Mouse (Mus musculus) granulocyte monocyte progenitor cell, adult 5-6 weeks (primary cell): Measurements from ENCODE around the gene Fads2. TPM values are rescaled to one million over a fixed set of nuclear protein-coding genes. Genes with fewer than 3 reads are reported as not detected.

Experiments used
- ATAC-seq: replicated peaks from 2 replicates; pipeline ENCODE4 v1.8.0; 2016; ENCODE audit warnings: mild to moderate bottlenecking, moderate TSS enrichment, inconsistent platforms; ENCODE audit not compliant: poor library complexity, severe bottlenecking
- total RNA-seq, 2 experiments: library from RNA; stranded (forward) in 1 of 2; stranded (reverse) in 1 of 2; fragments of 200-712, 200-1000 nt in 1 of 2; fragments of >200 nt in 1 of 2; fragmentation: Nextera tagmentation in 1 of 2; gene quantifications; 2 replicates each; pipeline ENCODE4 v1.2.3; 2014 to 2017

Gene Fads2
- total RNA-seq, 2 experiments from 2014 or later = 4.8 to 5.4 TPM

- ATAC-seq = peak; percentile 84
These were observed 37.2 kb downstream of the Fads2 start for GRCm38 (mm10) chr19:10064173-10065012.

DNA sequence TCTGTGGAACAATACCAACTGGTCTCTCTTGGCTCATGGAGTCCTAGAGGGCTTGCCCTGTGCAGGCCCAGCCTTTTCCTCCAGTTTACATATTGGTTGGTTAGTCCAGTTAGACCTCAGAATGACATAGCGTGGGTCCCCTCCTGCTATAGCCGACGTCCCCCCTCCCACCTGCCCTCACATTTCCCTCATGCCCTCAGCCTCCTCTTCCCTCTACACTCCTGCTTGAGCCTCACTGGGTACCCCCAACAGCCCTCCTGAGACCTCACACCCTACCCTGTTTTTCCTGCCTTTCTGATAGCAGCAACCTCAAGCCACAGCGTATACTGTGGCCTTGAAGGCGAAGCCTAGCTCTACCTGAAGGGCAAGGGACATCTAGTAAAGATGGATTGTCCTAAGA, 38.7 kb downstream of the Fads2 start:
- ATAC-seq = no peak

GRCm38 (mm10) chr19:10062292-10062691, 39.3 kb downstream of the Fads2 start:
- no peak for ATAC-seq

DNA sequence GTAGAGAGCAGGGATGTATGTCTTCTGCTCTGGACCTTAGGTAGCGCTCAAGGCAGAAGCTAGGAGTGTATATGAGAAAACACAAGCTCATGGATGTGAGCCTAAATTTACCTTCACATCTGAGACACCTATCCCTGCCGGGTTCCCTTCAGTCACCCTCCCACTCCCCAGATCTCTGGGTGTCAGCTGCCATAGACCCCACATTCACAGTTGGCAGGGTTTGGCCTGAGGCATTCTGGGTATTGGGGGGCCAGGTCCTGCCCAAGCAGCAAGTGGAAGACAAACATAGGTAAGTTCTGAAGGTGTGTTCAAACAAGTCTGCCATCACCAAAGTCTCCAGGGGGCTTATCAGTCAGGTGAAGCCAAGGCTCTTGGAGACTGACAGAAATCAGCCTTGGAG, 39.9 kb downstream of the Fads2 start:
- ATAC-seq = no peak

DNA sequence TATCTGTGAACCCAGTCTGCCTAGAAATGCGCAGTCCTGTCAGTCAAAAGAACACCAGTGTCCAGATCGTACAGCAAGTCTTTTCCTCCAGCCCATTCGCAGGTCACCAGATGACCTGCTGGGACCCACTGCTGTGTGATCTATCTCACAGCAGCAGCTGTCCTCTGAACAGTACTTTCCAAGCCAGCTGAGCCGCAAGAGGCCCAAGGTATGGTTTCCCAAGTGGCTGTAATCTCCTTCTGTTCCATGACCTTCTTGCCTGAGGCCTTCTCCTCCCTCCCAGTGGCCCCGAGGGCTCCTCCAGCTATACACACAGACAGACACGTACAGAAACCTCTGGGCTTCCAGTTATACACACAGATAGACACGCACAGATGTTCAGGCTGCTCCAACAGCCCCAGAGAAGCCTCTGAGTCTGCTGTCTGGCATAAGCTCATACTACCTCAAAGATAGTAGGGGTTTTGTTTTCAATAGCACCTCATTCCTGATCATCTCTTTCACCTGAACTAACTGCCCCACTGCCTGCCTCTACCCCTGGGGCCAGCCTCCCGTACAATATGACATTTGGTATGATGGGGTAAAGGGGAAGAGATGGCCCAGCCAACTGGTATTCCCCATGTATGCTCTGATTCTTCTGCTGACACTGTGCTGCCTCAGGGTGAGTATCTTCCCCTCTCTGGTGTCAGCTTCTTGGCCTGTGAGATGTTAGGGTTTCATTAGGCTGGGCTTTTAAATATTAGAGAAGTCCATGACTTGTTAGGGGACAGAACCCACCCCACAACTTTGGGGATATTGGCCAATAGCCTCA, 40.6 kb downstream of the Fads2 start:
- ATAC-seq = no peak

DNA sequence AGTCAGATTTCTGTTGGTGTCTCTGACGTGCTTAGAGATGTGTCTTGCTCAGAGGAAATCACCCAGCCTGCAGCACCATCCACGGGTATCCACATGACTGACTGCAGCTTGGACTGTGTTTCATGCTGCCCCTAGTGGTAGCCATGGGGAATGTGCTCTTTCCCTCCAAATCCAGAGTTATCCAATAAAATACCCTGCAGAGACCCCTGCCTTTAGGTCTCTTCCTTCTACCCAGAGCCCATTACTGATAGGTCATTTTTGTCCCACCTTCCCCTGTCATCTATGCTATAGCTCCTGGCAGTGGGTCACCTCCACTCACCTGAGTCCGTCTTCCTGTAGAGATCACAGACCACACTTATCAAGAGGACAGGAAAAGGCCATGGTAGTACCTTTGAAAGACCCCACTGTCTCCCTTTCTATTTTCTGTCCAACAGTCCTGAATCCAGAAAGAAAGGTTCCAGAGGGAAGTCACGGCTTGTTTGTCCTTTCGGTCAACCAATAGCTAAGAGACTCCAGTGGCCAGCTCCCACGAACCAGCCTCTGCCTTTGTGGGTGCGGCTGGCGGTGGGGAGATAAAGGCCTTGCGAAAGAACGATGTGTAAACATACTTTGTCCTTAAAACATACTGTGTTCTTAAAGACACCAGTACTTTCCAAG, 41.5 kb downstream of the Fads2 start:
- ATAC-seq = peak; percentile 60

- ATAC-seq = no peak
These were observed 42.6 kb downstream of the Fads2 start for GRCm38 (mm10) chr19:10058876-10059427.

DNA sequence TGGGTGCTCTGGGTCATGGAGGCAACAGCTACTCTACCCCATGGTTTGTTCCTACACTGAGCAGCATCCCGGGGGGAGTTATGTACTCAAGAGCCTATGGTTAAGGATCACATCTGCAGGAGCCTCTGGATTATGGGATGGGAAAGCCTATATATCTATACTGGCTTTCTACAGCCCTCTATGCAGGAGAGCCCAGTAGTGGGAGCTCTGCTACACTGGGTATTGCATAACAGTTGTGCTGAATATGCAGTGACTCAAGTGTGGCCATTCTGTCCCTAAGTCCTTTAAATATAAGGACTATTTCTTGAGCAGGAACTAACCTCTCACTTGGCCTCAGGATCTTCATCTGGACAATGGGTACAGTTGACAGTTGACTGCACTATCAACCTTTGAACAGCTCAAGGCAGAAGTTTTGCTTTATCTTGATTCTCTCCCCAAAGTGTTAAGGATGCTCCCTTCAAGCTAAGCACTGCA, 43.2 kb downstream of the Fads2 start:
- ATAC-seq = no peak

GRCm38 (mm10) chr19:10057486-10058351, 43.8 kb downstream of the Fads2 start:
- ATAC-seq = no peak

- ATAC-seq = no peak
These were observed 44.9 kb downstream of the Fads2 start for GRCm38 (mm10) chr19:10056686-10057085.

DNA sequence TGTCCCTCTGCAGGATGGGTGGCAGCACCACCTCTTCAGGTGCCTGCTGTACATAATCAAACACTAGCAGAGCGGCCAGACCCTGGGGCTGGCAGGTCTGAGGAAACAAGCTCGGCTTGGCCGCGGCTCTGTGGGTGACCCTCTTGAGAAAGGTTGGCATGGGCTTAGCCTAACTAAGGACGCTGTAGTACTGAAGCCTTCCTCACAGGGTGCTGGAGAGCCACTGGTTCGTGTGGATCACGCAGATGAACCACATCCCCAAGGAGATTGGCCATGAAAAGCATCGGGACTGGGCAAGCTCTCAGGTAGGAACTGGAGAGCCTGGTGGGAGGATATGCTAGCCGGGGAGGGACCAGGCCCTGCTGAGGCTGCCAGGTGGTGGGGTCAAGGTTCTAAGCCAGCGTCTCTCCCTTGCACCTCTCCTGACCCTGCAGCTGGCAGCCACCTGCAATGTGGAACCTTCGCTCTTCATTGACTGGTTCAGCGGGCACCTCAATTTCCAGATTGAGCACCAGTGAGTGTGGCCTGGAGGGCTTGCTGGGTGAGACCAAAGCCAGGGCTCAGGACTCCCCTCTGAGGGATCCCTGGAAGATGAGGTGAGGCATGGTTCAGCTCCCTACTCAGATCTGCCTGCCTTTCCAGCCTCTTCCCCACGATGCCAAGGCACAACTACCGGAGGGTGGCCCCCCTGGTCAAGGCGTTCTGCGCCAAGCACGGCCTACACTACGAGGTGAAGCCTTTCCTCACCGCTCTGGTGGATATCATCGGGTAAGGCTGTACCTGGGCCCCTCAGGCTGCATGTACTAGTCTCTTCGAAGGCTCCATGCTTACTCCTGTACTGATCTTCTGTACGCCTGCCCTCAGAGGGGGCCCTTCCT, 45.5 kb downstream of the Fads2 start:
- no peak for ATAC-seq

- ATAC-seq = no peak
These were observed 46.3 kb downstream of the Fads2 start for GRCm38 (mm10) chr19:10055261-10055660.

DNA sequence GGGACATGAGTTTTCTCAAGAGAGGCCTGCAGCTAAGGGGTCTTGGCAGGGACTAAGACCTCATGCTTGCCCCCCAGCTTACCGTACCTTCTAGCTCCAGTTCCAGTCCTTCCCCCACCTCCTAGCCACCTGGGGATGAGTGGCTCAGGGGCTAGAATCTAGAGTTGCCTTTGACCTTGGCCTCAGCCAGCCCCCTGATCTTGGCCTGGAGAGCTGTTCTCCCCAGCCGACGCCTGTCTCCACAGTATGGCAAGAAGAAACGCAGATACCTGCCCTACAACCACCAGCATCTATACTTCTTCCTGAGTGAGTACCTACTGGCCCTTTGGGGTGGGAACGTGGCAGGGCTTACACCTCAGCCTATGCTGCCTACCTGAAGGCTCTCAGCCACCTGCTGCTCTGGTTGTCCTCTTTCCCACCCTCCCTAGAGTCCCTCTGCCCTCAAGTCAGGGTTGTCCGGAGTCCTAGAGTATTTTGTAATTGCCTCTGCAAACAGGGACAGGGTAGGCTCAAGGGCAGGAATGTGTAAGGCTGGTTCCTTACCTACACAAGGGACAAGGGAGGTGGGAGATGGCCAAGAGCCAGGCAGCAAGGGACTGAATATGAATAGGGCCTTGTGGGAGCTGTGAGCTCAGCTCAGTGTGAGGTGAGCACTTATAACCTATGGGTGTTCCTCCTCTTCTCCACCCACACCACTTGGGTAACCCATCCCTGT, 47.0 kb downstream of the Fads2 start:
- ATAC-seq = no peak

GRCm38 (mm10) chr19:10053692-10054260, 47.8 kb downstream of the Fads2 start:
- no peak for ATAC-seq

DNA sequence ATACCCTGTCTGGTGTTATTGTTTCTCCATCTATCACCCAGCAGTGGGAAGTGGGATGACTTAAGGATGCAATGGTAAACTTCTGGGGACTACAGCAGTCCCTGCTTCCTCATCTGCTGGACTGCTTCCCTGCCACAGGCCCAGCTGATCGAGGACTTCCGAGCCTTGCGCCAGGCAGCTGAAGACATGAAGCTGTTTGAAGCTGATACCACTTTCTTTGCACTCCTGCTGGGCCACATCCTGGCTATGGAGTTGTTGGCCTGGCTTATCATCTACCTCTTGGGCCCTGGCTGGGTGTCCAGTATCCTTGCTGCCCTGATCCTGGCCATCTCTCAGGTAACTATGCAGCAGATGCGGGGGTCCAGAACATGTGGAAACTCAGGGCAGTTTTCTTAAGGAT, 48.8 kb downstream of the Fads2 start:
- ATAC-seq = peak; percentile 72

DNA sequence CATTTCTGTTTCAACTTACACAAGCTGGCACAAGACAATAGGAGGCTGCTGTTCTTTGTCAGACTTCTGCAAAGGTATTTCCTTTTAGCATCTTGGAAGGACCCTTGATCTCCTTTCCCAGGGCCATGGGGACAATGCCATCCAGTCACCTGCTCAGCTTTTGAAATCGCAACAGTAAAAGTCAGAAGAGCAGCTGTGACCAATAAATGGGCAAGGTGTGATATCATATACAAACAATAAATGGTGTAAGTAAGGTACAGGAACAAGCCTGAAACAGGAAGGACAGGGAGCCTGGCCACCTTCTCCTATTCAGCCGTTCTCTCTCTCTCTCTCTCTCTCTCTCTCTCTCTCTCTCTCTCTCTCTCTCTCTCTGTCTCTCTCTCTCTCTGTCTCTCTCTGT, 51.1 kb downstream of the Fads2 start:
- no peak for ATAC-seq

GRCm38 (mm10) chr19:10049533-10049932, 52.0 kb downstream of the Fads2 start:
- no peak for ATAC-seq

- ATAC-seq = peak; percentile 86
These were observed 54.6 kb downstream of the Fads2 start for GRCm38 (mm10) chr19:10046983-10047382.
